Mouse (Mus musculus) liver, embryonic 16.5 days (tissue): ENCODE data around the gene Qtrt2. TPM values are rescaled to one million over a fixed set of nuclear protein-coding genes. Genes with fewer than 3 reads are reported as not detected.

ENCODE experiments used
- ATAC-seq: fragments of 200-750 bp; cut with Nextera tagmentation; 2 replicates; pipeline ENCODE4 v1.8.0; 2017; ENCODE audit warnings: low read depth, mild to moderate bottlenecking, moderate number of reproducible peaks, moderate library complexity
- H3K27ac ChIP-seq: fragments of 300-500 bp; sonication (generic); 2 replicates; pipeline ENCODE4 v1.5.1; 2014; ENCODE audit warnings: mild to moderate bottlenecking, low read length
- H3K27me3 ChIP-seq: fragments of 300-500 bp; sonication (generic); 2 replicates; pipeline ENCODE4 v1.6.1; 2014; ENCODE audit warnings: low read depth, low read length, mixed read lengths; ENCODE audit not compliant: control insufficient read depth, insufficient read depth
- H3K36me3 ChIP-seq: fragments of 300-500 bp; sonication (generic); 2 replicates; pipeline ENCODE4 v1.6.1; 2014; ENCODE audit warnings: mild to moderate bottlenecking; ENCODE audit not compliant: control insufficient read depth, insufficient read depth
- H3K4me1 ChIP-seq: fragments of 300-500 bp; sonication (generic); 2 replicates; pipeline ENCODE4 v1.6.1; 2014; ENCODE audit warnings: low read depth, low read length, mixed read lengths; ENCODE audit not compliant: control insufficient read depth
- H3K4me2 ChIP-seq: fragments of 300-500 bp; sonication (generic); 2 replicates; pipeline ENCODE4 v1.6.1; 2014; ENCODE audit warnings: low read depth, low read length, mixed read lengths
- H3K4me3 ChIP-seq: fragments of 300-500 bp; sonication (generic); 2 replicates; pipeline ENCODE4 v1.5.1; 2014; ENCODE audit warnings: low read depth, mild to moderate bottlenecking, low read length
- H3K9ac ChIP-seq: fragments of 300-500 bp; sonication (generic); 2 replicates; pipeline ENCODE4 v1.6.1; 2014; ENCODE audit warnings: low read depth, low read length
- H3K9me3 ChIP-seq: fragments of 300-500 bp; sonication (generic); replicated peaks from 2 replicates; pipeline ENCODE4 v1.6.1; 2016; ENCODE audit warnings: low read length; ENCODE audit not compliant: control insufficient read depth
- WGBS: fragments of 180-500 bp; shearing (Covaris S2); extraction: QIAGEN DNeasy Blood & Tissue Kit; methylation state at CpG from one replicate; pipeline ENCODE4 v1.1.7; 2014; ENCODE audit not compliant: insufficient replicate concordance; 5-methylcytosine and 5-hydroxymethylcytosine counted together
- polyA plus RNA-seq: library from polyadenylated mRNA; unstranded; fragments of >200 nt; fragmentation: Nextera tagmentation; extraction: Ambion mirVana; gene quantifications from 2 replicates; pipeline ENCODE4 v1.2.1, GENCODE M21; 2015

Gene Qtrt2
- polyA plus RNA-seq, 1 experiment from 2014 or later = 4.6 TPM

- Histone ChIP-seq H3K9ac (no peak overlapping the region), H3K9me3 (no peaks in the 10 kb centered on the region), H3K4me2 (no peak overlapping the region), H3K36me3 (no peaks in the 10 kb centered on the region), H3K27me3 (no peaks in the 10 kb centered on the region), H3K4me3 (no peak overlapping the region), H3K27ac (no peak overlapping the region), H3K4me1 (no peaks in the 10 kb centered on the region)
- 72% methylated on average over 4 of the region's 5 CpGs for WGBS
- no peak for ATAC-seq
Observed at GRCm38 (mm10) chr16:43816321-43816720, 110.3 kb downstream of the Qtrt2 start.

- Histone ChIP-seq H3K9ac (no peak overlapping the region), H3K36me3 (no peaks in the 10 kb centered on the region), H3K4me1 (no peaks in the 10 kb centered on the region), H3K27ac (no peak overlapping the region), H3K9me3 (no peaks in the 10 kb centered on the region), H3K27me3 (no peaks in the 10 kb centered on the region), H3K4me2 (no peak overlapping the region), H3K4me3 (no peak overlapping the region)
- WGBS = 51% methylated on average over 4 of the region's 4 CpGs
- ATAC-seq = no peak
Observed at GRCm38 (mm10) chr16:43814644-43815043, 112.0 kb downstream of the Qtrt2 start.

Other genes with a start within 250 kb of the Qtrt2 start
- gene Drd3, start 172.8 kb downstream of the Qtrt2 start, polyA plus RNA-seq = not detected in 2 replicates
- gene Ccdc191, start 37.0 kb downstream of the Qtrt2 start, polyA plus RNA-seq = 2.9 TPM in 2 replicates
- gene Zdhhc23, start 53.0 kb upstream of the Qtrt2 start, polyA plus RNA-seq = 0.31 and 0.34 TPM in 2 replicates
- gene Gramd1c, start 136.5 kb upstream of the Qtrt2 start, polyA plus RNA-seq = 4.1 and 4.3 TPM in 2 replicates
- 24.8 and 25.4 TPM in 2 replicates for gene Atp6v1a, start 212.9 kb upstream of the Qtrt2 start, polyA plus RNA-seq
- 52.5 and 58.0 TPM in 2 replicates for gene Naa50, start 213.0 kb upstream of the Qtrt2 start, polyA plus RNA-seq
- gene Usf3, start 246.4 kb upstream of the Qtrt2 start, polyA plus RNA-seq = 1.4 and 1.5 TPM in 2 replicates